Mouse (Mus musculus) G1E (cell line): Measurements from ENCODE around the gene Elovl1. TPM values are rescaled to one million over a fixed set of nuclear protein-coding genes. Genes with fewer than 3 reads are reported as not detected.

ENCODE experiments used
- ATAC-seq: 2 replicates; pipeline ENCODE4 v1.8.0; 2016; ENCODE audit warnings: mild to moderate bottlenecking; ENCODE audit not compliant: insufficient number of reproducible peaks, poor library complexity, low FRiP score, severe bottlenecking; ENCODE audit errors: extremely low read depth
- DNase-seq: peaks from one replicate; pipeline ENCODE4 v3.0.0; 2012; ENCODE audit warnings: low spot score
- H3K27me3 ChIP-seq: 2 replicates; pipeline ENCODE4 v1.6.1; 2012; ENCODE audit warnings: mild to moderate bottlenecking, low read length, inconsistent platforms; ENCODE audit not compliant: insufficient read depth
- H3K36me3 ChIP-seq: replicated peaks from 2 replicates; pipeline ENCODE3; 2012; ENCODE audit warnings: mild to moderate bottlenecking, inconsistent platforms
- H3K4me1 ChIP-seq: 2 replicates; pipeline ENCODE4 v1.6.1; 2012; ENCODE audit warnings: low read depth, low read length, inconsistent platforms, mixed read lengths; ENCODE audit not compliant: insufficient read depth
- H3K4me3 ChIP-seq: 2 replicates; pipeline ENCODE4 v1.5.1; 2012; ENCODE audit warnings: low read depth, mild to moderate bottlenecking, inconsistent platforms, low read length, moderate library complexity, mixed read lengths
- H3K9me3 ChIP-seq: replicated peaks from 2 replicates; pipeline ENCODE4 v1.6.1; 2012; ENCODE audit warnings: inconsistent platforms
- CTCF ChIP-seq: IDR thresholded peaks from 2 replicates; pipeline ENCODE4 v1.5.1; 2012; ENCODE audit warnings: low read depth, low read length, inconsistent platforms, mixed read lengths
- GATA1 ChIP-seq: IDR thresholded peaks from 2 replicates; pipeline ENCODE4 v1.6.1; 2012; ENCODE audit warnings: borderline replicate concordance, low read length, inconsistent platforms, mixed read lengths
- GATA2 ChIP-seq: IDR thresholded peaks from 2 replicates; pipeline ENCODE4 v1.6.1; 2012; ENCODE audit warnings: low read depth, low read length, inconsistent platforms, borderline replicate concordance
- POLR2AphosphoS5 ChIP-seq: IDR thresholded peaks from 2 replicates; pipeline ENCODE4 v1.6.1; 2012; ENCODE audit warnings: low read depth, low read length, inconsistent platforms; ENCODE audit not compliant: insufficient replicate concordance
- TAL1 ChIP-seq: conservative IDR thresholded peaks from 2 replicates; pipeline ENCODE4 v1.6.1; 2012; ENCODE audit warnings: low read depth, low read length, inconsistent platforms, mixed read lengths
- polyA plus RNA-seq: library from polyadenylated mRNA; stranded (reverse); fragments of >175 nt; gene quantifications from 2 replicates; pipeline ENCODE4 v1.2.3, GENCODE M21; 2012
- total RNA-seq, 2 experiments: library from RNA; stranded (forward) in 1 of 2; stranded (reverse) in 1 of 2; fragments of 200-1000 nt in 1 of 2; fragments of >200 nt in 1 of 2; fragmentation: Nextera tagmentation in 1 of 2; gene quantifications; 2 replicates each; pipeline ENCODE4 v1.2.3; 2014 to 2017

Gene Elovl1
- total and polyA plus RNA-seq, 3 experiments: 82.4 to 117 (median 95.3) TPM

DNA sequence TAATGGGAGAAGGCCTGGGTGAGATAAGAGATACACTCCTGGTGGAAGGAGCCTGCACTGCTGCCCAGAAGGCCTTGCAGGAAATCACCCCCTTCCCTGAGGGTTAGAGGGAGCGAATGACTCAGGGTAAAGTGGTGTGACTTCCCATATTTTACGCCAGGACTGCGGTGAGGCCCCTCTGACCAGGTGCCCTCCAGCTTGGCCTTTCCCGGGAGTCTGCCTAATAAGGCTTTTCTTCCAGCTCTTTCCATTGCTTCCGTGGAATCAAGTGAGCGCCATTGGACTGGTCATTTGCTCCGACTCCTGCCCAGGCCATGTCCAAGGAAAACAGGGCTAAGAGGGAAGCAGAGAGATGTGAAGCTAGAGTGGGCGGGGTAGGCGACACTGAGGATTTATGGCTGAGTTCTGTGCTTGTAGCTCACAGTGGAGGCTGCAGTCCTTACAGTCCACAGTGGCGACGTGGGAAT, 37.8 kb downstream of the Elovl1 start:
- DNase-seq (no peak), ATAC-seq (no peak)
- peaks cover 34% of the 10 kb centered on the region for H3K27me3 ChIP-seq
- no peaks in the 10 kb centered on the region for H3K9me3 ChIP-seq
- H3K36me3 ChIP-seq: no peaks in the 10 kb centered on the region
- H3K4me3 ChIP-seq: no peak overlapping the region
- peaks cover 4% of the 10 kb centered on the region for H3K4me1 ChIP-seq
- no peak for TF ChIP-seq POLR2AphosphoS5
- no peak for TF ChIP-seq TAL1
- no peak for TF ChIP-seq GATA2
- no peak for TF ChIP-seq GATA1
- no peak for TF ChIP-seq CTCF

DNA sequence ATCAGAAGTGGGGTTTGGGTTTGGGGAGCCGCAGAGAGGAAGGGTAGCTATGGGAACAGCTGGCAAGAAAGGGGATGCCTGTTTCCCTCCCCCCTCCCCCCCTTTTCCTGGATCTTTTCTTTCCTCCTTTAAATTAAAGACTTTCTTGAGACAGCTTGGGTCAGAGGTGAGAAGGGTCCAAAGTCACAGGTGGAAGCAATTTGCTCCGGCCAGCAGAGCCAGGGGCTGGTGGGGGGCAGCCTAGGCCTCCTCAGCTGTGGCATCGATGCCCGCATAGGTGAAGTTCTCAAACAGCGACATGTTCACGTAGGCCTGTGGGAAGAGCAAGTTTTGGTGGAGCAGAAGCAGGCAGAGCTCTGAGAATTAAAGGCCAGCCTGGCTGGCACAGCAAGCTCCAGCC, 43.4 kb downstream of the Elovl1 start:
- no peak for TF ChIP-seq POLR2AphosphoS5
- no peak for TF ChIP-seq GATA2
- TF ChIP-seq GATA1: no peak
- no peak for TF ChIP-seq CTCF
- no peak for TF ChIP-seq TAL1
- Histone ChIP-seq H3K4me3 (no peak overlapping the region), H3K4me1 (peaks cover 3% of the 10 kb centered on the region; the same call in 1 of the 2 replicates), H3K27me3 (peaks cover 29% of the 10 kb centered on the region), H3K9me3 (no peaks in the 10 kb centered on the region), H3K36me3 (no peaks in the 10 kb centered on the region)
- ATAC-seq: no peak
- DNase-seq: no peak

GRCm38 (mm10) chr4:118472687-118473086, 44.8 kb downstream of the Elovl1 start:
- DNase-seq (no peak), ATAC-seq (no peak)
- Histone ChIP-seq H3K4me3 (no peak overlapping the region), H3K4me1 (peaks cover 3% of the 10 kb centered on the region; the same call in 1 of the 2 replicates), H3K27me3 (peaks cover 26% of the 10 kb centered on the region; the same call in 1 of the 2 replicates), H3K9me3 (no peaks in the 10 kb centered on the region), H3K36me3 (no peaks in the 10 kb centered on the region)
- TF ChIP-seq TAL1: no peak
- no peak for TF ChIP-seq GATA2
- TF ChIP-seq CTCF: no peak
- no peak for TF ChIP-seq GATA1
- no peak for TF ChIP-seq POLR2AphosphoS5

DNA sequence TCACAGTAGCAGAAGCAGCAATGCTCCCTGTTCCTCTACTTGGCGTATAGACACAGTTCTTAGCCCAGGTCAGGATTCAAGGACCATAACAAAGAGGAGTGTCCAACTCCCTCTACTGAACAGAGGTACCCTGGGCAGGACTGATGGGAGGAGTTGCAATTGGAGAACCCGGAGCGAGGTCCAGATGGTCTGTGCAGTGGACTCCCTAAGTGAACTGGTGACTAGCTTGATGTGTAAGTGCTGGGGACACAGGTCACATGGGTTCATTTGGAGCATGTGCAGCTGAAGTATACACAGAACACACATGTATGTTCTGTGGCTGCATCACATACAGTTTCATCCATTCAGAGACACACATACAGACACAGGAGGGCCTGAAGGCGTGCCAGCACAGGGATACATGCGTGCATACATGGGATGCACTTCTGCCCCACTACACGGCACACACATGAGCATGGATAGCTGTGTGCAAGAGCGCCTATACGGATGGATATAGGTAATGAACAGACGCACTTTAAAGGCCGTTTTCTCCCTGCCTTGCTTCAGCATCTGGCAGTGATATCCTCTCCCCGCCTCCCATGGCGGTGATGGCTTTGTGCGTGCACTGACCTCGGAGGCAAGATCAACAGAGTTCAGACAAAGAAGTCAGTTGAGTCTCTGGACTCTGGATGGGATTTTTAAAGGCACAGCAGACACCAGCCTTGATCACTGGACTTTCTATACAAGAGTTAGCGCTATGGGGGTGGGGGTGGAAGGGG, 49.1 kb downstream of the Elovl1 start:
- DNase-seq (no peak), ATAC-seq (no peak)
- Histone ChIP-seq H3K27me3 (peaks cover 20% of the 10 kb centered on the region; the same call in 1 of the 2 replicates), H3K9me3 (no peaks in the 10 kb centered on the region), H3K4me1 (peaks cover 3% of the 10 kb centered on the region; the same call in 1 of the 2 replicates), H3K4me3 (no peak overlapping the region), H3K36me3 (no peaks in the 10 kb centered on the region)
- TF ChIP-seq GATA2 (no peak), TAL1 (no peak), POLR2AphosphoS5 (no peak), CTCF (no peak), GATA1 (no peak)

Other genes starting within 250 kb of the Elovl1 start
- 46.7 and 49.9 TPM in 2 replicates for gene Kdm4a, start 248.1 kb upstream of the Elovl1 start, total RNA-seq (2014; fragmentation: Nextera tagmentation)
- 48.7 and 50.5 TPM in 2 replicates for gene Kdm4a, start 248.1 kb upstream of the Elovl1 start, total RNA-seq (2017)
- 34.0 and 39.4 TPM in 2 replicates for gene Kdm4a, start 248.1 kb upstream of the Elovl1 start, polyA plus RNA-seq
- gene Ptprf, start 136.7 kb upstream of the Elovl1 start, total RNA-seq (2014; fragmentation: Nextera tagmentation): not detected in 2 replicates
- gene Ptprf, start 136.7 kb upstream of the Elovl1 start, total RNA-seq (2017): 0.06 and 0.27 TPM in 2 replicates
- not detected in 2 replicates for gene Ptprf, start 136.7 kb upstream of the Elovl1 start, polyA plus RNA-seq
- 28.3 and 28.5 TPM in 2 replicates for gene Szt2, start 18.8 kb upstream of the Elovl1 start, total RNA-seq (2014; fragmentation: Nextera tagmentation)
- 5.2 and 6.2 TPM in 2 replicates for gene Szt2, start 18.8 kb upstream of the Elovl1 start, total RNA-seq (2017)
- gene Szt2, start 18.8 kb upstream of the Elovl1 start, polyA plus RNA-seq: 64.3 and 82.7 TPM in 2 replicates
- 73.5 and 87.0 TPM in 2 replicates for gene Med8, start 18.8 kb upstream of the Elovl1 start, total RNA-seq (2014; fragmentation: Nextera tagmentation)
- 124 and 133 TPM in 2 replicates for gene Med8, start 18.8 kb upstream of the Elovl1 start, total RNA-seq (2017)
- 43.4 and 45.0 TPM in 2 replicates for gene Med8, start 18.8 kb upstream of the Elovl1 start, polyA plus RNA-seq
- gene Cdc20, start 9.3 kb downstream of the Elovl1 start, total RNA-seq (2014; fragmentation: Nextera tagmentation): 43.7 and 52.5 TPM in 2 replicates
- gene Cdc20, start 9.3 kb downstream of the Elovl1 start, total RNA-seq (2017): 86.2 and 97.4 TPM in 2 replicates
- 153 and 175 TPM in 2 replicates for gene Cdc20, start 9.3 kb downstream of the Elovl1 start, polyA plus RNA-seq
- gene Mpl, start 29.4 kb downstream of the Elovl1 start, total RNA-seq (2014; fragmentation: Nextera tagmentation): not detected in 2 replicates
- gene Mpl, start 29.4 kb downstream of the Elovl1 start, total RNA-seq (2017): 0.06 and 1.0 TPM in 2 replicates
- 0.03 and 0.05 TPM in 2 replicates for gene Mpl, start 29.4 kb downstream of the Elovl1 start, polyA plus RNA-seq
- gene Tie1, start 62.0 kb downstream of the Elovl1 start, total RNA-seq (2014; fragmentation: Nextera tagmentation): not detected in 2 replicates
- 0.05 TPM in 1 of 2 replicates, not detected in the other for gene Tie1, start 62.0 kb downstream of the Elovl1 start, total RNA-seq (2017)
- gene Tie1, start 62.0 kb downstream of the Elovl1 start, polyA plus RNA-seq: 0.01 TPM in 1 of 2 replicates, not detected in the other
- not detected in 2 replicates for gene 2610528J11Rik, start 98.9 kb downstream of the Elovl1 start, total RNA-seq (2014; fragmentation: Nextera tagmentation)
- not detected in 2 replicates for gene 2610528J11Rik, start 98.9 kb downstream of the Elovl1 start, total RNA-seq (2017)
- not detected in 2 replicates for gene 2610528J11Rik, start 98.9 kb downstream of the Elovl1 start, polyA plus RNA-seq
- not detected in 2 replicates for gene Tmem125, start 116.0 kb downstream of the Elovl1 start, total RNA-seq (2014; fragmentation: Nextera tagmentation)
- gene Tmem125, start 116.0 kb downstream of the Elovl1 start, total RNA-seq (2017): 0.22 TPM in 1 of 2 replicates, not detected in the other
- not detected in 2 replicates for gene Tmem125, start 116.0 kb downstream of the Elovl1 start, polyA plus RNA-seq
- not detected in 2 replicates for gene Cfap57, start 192.7 kb downstream of the Elovl1 start, total RNA-seq (2014; fragmentation: Nextera tagmentation)
- gene Cfap57, start 192.7 kb downstream of the Elovl1 start, total RNA-seq (2017): 0.05 TPM in 1 of 2 replicates, not detected in the other
- gene Cfap57, start 192.7 kb downstream of the Elovl1 start, polyA plus RNA-seq: not detected in 2 replicates
- gene Ebna1bp2, start 192.7 kb downstream of the Elovl1 start, total RNA-seq (2014; fragmentation: Nextera tagmentation): 116 and 153 TPM in 2 replicates
- gene Ebna1bp2, start 192.7 kb downstream of the Elovl1 start, total RNA-seq (2017): 116 and 127 TPM in 2 replicates
- 25.0 and 41.7 TPM in 2 replicates for gene Ebna1bp2, start 192.7 kb downstream of the Elovl1 start, polyA plus RNA-seq
- gene Olfr62, start 230.9 kb downstream of the Elovl1 start, total RNA-seq (2014; fragmentation: Nextera tagmentation): not detected in 2 replicates
- gene Olfr62, start 230.9 kb downstream of the Elovl1 start, total RNA-seq (2017): 0.11 TPM in 1 of 2 replicates, not detected in the other
- not detected in 2 replicates for gene Olfr62, start 230.9 kb downstream of the Elovl1 start, polyA plus RNA-seq